Mouse (Mus musculus): Measurements from ENCODE around the gene Phf7. TPM values are rescaled to one million over a fixed set of nuclear protein-coding genes. Genes with fewer than 3 reads are reported as not detected.
A peak's percentile ranks its signal among the peaks of the same experiment; 100 is the strongest.

Phf7 gene
- polyA plus RNA-seq, 1 experiment from 2014 or later: 9.5 TPM

GRCm38 (mm10) chr14:31199599-31199998, 51.5 kb downstream of the Phf7 start:
- Histone ChIP-seq H3K4me1 (replicated peaks; ENCODE audit: control insufficient read depth, insufficient read depth) (no peaks in the 10 kb centered on the region; the same call in 1 of the 2 replicates), H3K9me3 (ENCODE audit: control insufficient read depth, low read length) (no peaks in the 10 kb centered on the region), H3K36me3 (ENCODE audit: control insufficient read depth, insufficient read depth, low read length) (peaks cover 27% of the 10 kb centered on the region), H3K27me3 (ENCODE audit: control insufficient read depth, insufficient read depth, low read length) (no peaks in the 10 kb centered on the region), H3K27ac (replicated peaks) (no peak overlapping the region), H3K9ac (ENCODE audit: low read length) (no peak overlapping the region), H3K4me3 (ENCODE audit: low read depth, low read length) (no peak overlapping the region), H3K4me2 (replicated peaks; ENCODE audit: low read depth) (no peak overlapping the region)
- 84% methylated on average over 7 of the region's 7 CpGs for WGBS
- no peak for TF ChIP-seq CTCF (IDR thresholded peaks at IDR 0.05; ENCODE audit: low read depth)
- TF ChIP-seq EP300 (optimal IDR thresholded peaks at IDR 0.05): no peak
- ATAC-seq (ENCODE audit: low FRiP score, low TSS enrichment) (no peak), DNase-seq (ENCODE audit: low spot score) (no peak)

- H3K4me2 ChIP-seq (replicated peaks; ENCODE audit: low read depth): no peak overlapping the region
- no peaks in the 10 kb centered on the region for H3K9me3 ChIP-seq (ENCODE audit: control insufficient read depth, low read length)
- peak; percentile 52 for DNase-seq (ENCODE audit: low spot score)
- 52% methylated on average over 16 of the region's 16 CpGs for WGBS
- peak; percentile 79 for ATAC-seq (ENCODE audit: low FRiP score, low TSS enrichment)
- H3K27ac ChIP-seq (replicated peaks): 0 out of 2 replicates have a peak overlapping the region, but pooled peaks have one; percentile 24
- H3K4me1 ChIP-seq (replicated peaks; ENCODE audit: control insufficient read depth, insufficient read depth): no peaks in the 10 kb centered on the region
- H3K36me3 ChIP-seq (ENCODE audit: control insufficient read depth, insufficient read depth, low read length): peaks cover 23% of the 10 kb centered on the region
- no peak overlapping the region for H3K4me3 ChIP-seq (ENCODE audit: low read depth, low read length)
- no peak overlapping the region for H3K9ac ChIP-seq (ENCODE audit: low read length)
- no peaks in the 10 kb centered on the region for H3K27me3 ChIP-seq (ENCODE audit: control insufficient read depth, insufficient read depth, low read length)
- TF ChIP-seq CTCF (IDR thresholded peaks at IDR 0.05; ENCODE audit: low read depth) (no peak), EP300 (optimal IDR thresholded peaks at IDR 0.05) (no peak)
These were observed 53.3 kb downstream of the Phf7 start for GRCm38 (mm10) chr14:31197547-31198516.

- ATAC-seq (ENCODE audit: low FRiP score, low TSS enrichment): no peak
- H3K4me1 ChIP-seq (replicated peaks; ENCODE audit: control insufficient read depth, insufficient read depth): no peaks in the 10 kb centered on the region
- H3K9ac ChIP-seq (ENCODE audit: low read length): no peak overlapping the region
- DNase-seq (ENCODE audit: low spot score): no peak
- peaks cover 26% of the 10 kb centered on the region for H3K36me3 ChIP-seq (ENCODE audit: control insufficient read depth, insufficient read depth, low read length)
- H3K9me3 ChIP-seq (ENCODE audit: control insufficient read depth, low read length): no peaks in the 10 kb centered on the region
- TF ChIP-seq CTCF (IDR thresholded peaks at IDR 0.05; ENCODE audit: low read depth) (peak; percentile 81), EP300 (optimal IDR thresholded peaks at IDR 0.05) (no peak)
- H3K27ac ChIP-seq (replicated peaks): no peak overlapping the region
- H3K4me3 ChIP-seq (ENCODE audit: low read depth, low read length): no peak overlapping the region
- H3K27me3 ChIP-seq (ENCODE audit: control insufficient read depth, insufficient read depth, low read length): no peaks in the 10 kb centered on the region
- no peak overlapping the region for H3K4me2 ChIP-seq (replicated peaks; ENCODE audit: low read depth)
These were observed 55.1 kb downstream of the Phf7 start for GRCm38 (mm10) chr14:31195968-31196367.

- no peak for TF ChIP-seq EP300 (optimal IDR thresholded peaks at IDR 0.05)
- TF ChIP-seq CTCF (IDR thresholded peaks at IDR 0.05; ENCODE audit: low read depth): no peak
- no peak overlapping the region for H3K4me3 ChIP-seq (ENCODE audit: low read depth, low read length)
- H3K4me2 ChIP-seq (replicated peaks; ENCODE audit: low read depth): no peak overlapping the region
- no peak for ATAC-seq (ENCODE audit: low FRiP score, low TSS enrichment)
- no peaks in the 10 kb centered on the region for H3K4me1 ChIP-seq (replicated peaks; ENCODE audit: control insufficient read depth, insufficient read depth)
- H3K9ac ChIP-seq (ENCODE audit: low read length): no peak overlapping the region
- no peak overlapping the region for H3K27ac ChIP-seq (replicated peaks)
- DNase-seq (ENCODE audit: low spot score): no peak
- H3K36me3 ChIP-seq (ENCODE audit: control insufficient read depth, insufficient read depth, low read length): peaks cover 29% of the 10 kb centered on the region
- H3K9me3 ChIP-seq (ENCODE audit: control insufficient read depth, low read length): no peaks in the 10 kb centered on the region
- WGBS: 90% methylated on average over 4 of the region's 4 CpGs
- no peaks in the 10 kb centered on the region for H3K27me3 ChIP-seq (ENCODE audit: control insufficient read depth, insufficient read depth, low read length)
These were observed 55.6 kb downstream of the Phf7 start for GRCm38 (mm10) chr14:31195521-31195920.

- 59% methylated on average over 14 of the region's 14 CpGs for WGBS
- Histone ChIP-seq H3K36me3 (ENCODE audit: control insufficient read depth, insufficient read depth, low read length) (peaks cover 34% of the 10 kb centered on the region), H3K27me3 (ENCODE audit: control insufficient read depth, insufficient read depth, low read length) (no peaks in the 10 kb centered on the region), H3K4me3 (ENCODE audit: low read depth, low read length) (no peak overlapping the region), H3K27ac (replicated peaks) (0 out of 2 replicates have a peak overlapping the region, but pooled peaks have one; percentile 3), H3K9ac (ENCODE audit: low read length) (0 out of 2 replicates have a peak overlapping the region, but pooled peaks have one; percentile 8), H3K4me2 (replicated peaks; ENCODE audit: low read depth) (no peak overlapping the region), H3K9me3 (ENCODE audit: control insufficient read depth, low read length) (no peaks in the 10 kb centered on the region), H3K4me1 (replicated peaks; ENCODE audit: control insufficient read depth, insufficient read depth) (no peaks in the 10 kb centered on the region)
- ATAC-seq (ENCODE audit: low FRiP score, low TSS enrichment) (0 out of 2 replicates have a peak, but pooled peaks have one; percentile 9), DNase-seq (ENCODE audit: low spot score) (no peak)
- no peak for TF ChIP-seq EP300 (optimal IDR thresholded peaks at IDR 0.05)
- no peak for TF ChIP-seq CTCF (IDR thresholded peaks at IDR 0.05; ENCODE audit: low read depth)
These were observed 56.1 kb downstream of the Phf7 start for GRCm38 (mm10) chr14:31194891-31195513.
